Mouse (Mus musculus) liver, embryonic 16.5 days (tissue): ENCODE results near the gene Tiam1. TPM values are rescaled to one million over a fixed set of nuclear protein-coding genes. Genes with fewer than 3 reads are reported as not detected.
A peak's percentile ranks its signal among the peaks of the same experiment; 100 is the strongest.

Experiments used
- ATAC-seq: fragments of 200-750 bp; cut with Nextera tagmentation; 2 replicates; pipeline ENCODE4 v1.8.0; 2017; ENCODE audit warnings: low read depth, mild to moderate bottlenecking, moderate number of reproducible peaks, moderate library complexity
- H3K27ac ChIP-seq: fragments of 300-500 bp; sonication (generic); 2 replicates; pipeline ENCODE4 v1.5.1; 2014; ENCODE audit warnings: mild to moderate bottlenecking, low read length
- H3K27me3 ChIP-seq: fragments of 300-500 bp; sonication (generic); 2 replicates; pipeline ENCODE4 v1.6.1; 2014; ENCODE audit warnings: low read depth, low read length, mixed read lengths; ENCODE audit not compliant: control insufficient read depth, insufficient read depth
- H3K36me3 ChIP-seq: fragments of 300-500 bp; sonication (generic); 2 replicates; pipeline ENCODE4 v1.6.1; 2014; ENCODE audit warnings: mild to moderate bottlenecking; ENCODE audit not compliant: control insufficient read depth, insufficient read depth
- H3K4me1 ChIP-seq: fragments of 300-500 bp; sonication (generic); 2 replicates; pipeline ENCODE4 v1.6.1; 2014; ENCODE audit warnings: low read depth, low read length, mixed read lengths; ENCODE audit not compliant: control insufficient read depth
- H3K4me2 ChIP-seq: fragments of 300-500 bp; sonication (generic); 2 replicates; pipeline ENCODE4 v1.6.1; 2014; ENCODE audit warnings: low read depth, low read length, mixed read lengths
- H3K4me3 ChIP-seq: fragments of 300-500 bp; sonication (generic); 2 replicates; pipeline ENCODE4 v1.5.1; 2014; ENCODE audit warnings: low read depth, mild to moderate bottlenecking, low read length
- H3K9ac ChIP-seq: fragments of 300-500 bp; sonication (generic); 2 replicates; pipeline ENCODE4 v1.6.1; 2014; ENCODE audit warnings: low read depth, low read length
- H3K9me3 ChIP-seq: fragments of 300-500 bp; sonication (generic); replicated peaks from 2 replicates; pipeline ENCODE4 v1.6.1; 2016; ENCODE audit warnings: low read length; ENCODE audit not compliant: control insufficient read depth
- WGBS: fragments of 180-500 bp; shearing (Covaris S2); extraction: QIAGEN DNeasy Blood & Tissue Kit; methylation state at CpG from one replicate; pipeline ENCODE4 v1.1.7; 2014; ENCODE audit not compliant: insufficient replicate concordance; 5-methylcytosine and 5-hydroxymethylcytosine counted together
- polyA plus RNA-seq: library from polyadenylated mRNA; unstranded; fragments of >200 nt; fragmentation: Nextera tagmentation; extraction: Ambion mirVana; gene quantifications from 2 replicates; pipeline ENCODE4 v1.2.1, GENCODE M21; 2015

Gene Tiam1
- polyA plus RNA-seq, 1 experiment from 2014 or later: 4.2 TPM

DNA sequence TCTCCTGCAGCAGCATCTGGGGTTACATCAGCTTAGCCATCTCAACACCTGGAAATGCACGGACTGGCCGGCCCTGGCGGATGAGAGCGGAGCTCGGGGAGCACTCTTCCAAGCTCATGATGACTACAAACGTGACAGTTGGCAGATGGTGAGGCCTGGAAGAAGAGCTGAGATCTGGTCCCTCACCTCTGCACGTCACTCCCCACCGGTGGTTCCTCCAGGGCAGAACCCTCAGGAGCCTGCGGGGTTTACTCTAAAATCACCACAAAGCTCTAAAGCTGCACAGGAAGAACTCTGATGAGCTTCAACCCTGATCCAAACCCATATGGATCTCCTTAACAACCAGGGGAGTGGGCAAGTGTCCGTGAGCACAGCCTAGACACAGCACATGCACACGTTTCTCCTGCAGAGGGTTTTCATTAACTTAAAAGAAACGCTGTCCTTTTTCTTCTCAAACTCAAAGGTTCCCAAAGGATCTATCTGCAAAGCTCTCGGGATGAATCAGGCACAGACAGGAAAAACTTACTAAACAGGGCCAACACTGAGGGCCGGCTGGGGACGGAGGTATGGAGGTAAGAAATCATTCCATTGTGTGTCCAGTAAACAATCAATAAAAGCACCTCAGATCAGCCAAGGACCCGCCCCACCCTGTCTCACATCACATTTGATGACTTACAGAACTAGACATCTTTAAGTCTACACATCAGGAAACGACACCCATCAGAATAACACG, 120.5 kb downstream of the Tiam1 start:
- Histone ChIP-seq H3K4me3 (no peak overlapping the region), H3K9me3 (no peaks in the 10 kb centered on the region), H3K27ac (no peak overlapping the region), H3K9ac (no peak overlapping the region), H3K36me3 (no peaks in the 10 kb centered on the region), H3K4me1 (no peaks in the 10 kb centered on the region), H3K4me2 (no peak overlapping the region), H3K27me3 (no peaks in the 10 kb centered on the region)
- whole genome bisulfite sequencing: 75% methylated on average over 18 of the region's 18 CpGs
- no peak for ATAC-seq

- 58% methylated on average over 4 of the region's 4 CpGs for WGBS
- Histone ChIP-seq H3K9me3 (no peaks in the 10 kb centered on the region), H3K36me3 (no peaks in the 10 kb centered on the region), H3K27me3 (no peaks in the 10 kb centered on the region), H3K9ac (no peak overlapping the region), H3K27ac (no peak overlapping the region), H3K4me2 (no peak overlapping the region), H3K4me1 (no peaks in the 10 kb centered on the region), H3K4me3 (no peak overlapping the region)
- no peak for ATAC-seq
Measured at GRCm38 (mm10) chr16:90016046-90016445, 127.5 kb downstream of the Tiam1 start.

GRCm38 (mm10) chr16:90014596-90014995, 129.0 kb downstream of the Tiam1 start:
- H3K4me1 ChIP-seq: no peaks in the 10 kb centered on the region
- 73% methylated on average over 9 of the region's 9 CpGs for WGBS

GRCm38 (mm10) chr16:90011521-90012181, 131.9 kb downstream of the Tiam1 start:
- H3K27ac ChIP-seq: no peak overlapping the region
- peak; percentile 54 for ATAC-seq
- H3K4me1 ChIP-seq: no peaks in the 10 kb centered on the region
- WGBS: 75% methylated on average over 32 of the region's 32 CpGs
- no peaks in the 10 kb centered on the region for H3K27me3 ChIP-seq
- no peak overlapping the region for H3K4me2 ChIP-seq
- H3K4me3 ChIP-seq: no peak overlapping the region
- H3K36me3 ChIP-seq: no peaks in the 10 kb centered on the region
- no peaks in the 10 kb centered on the region for H3K9me3 ChIP-seq
- H3K9ac ChIP-seq: no peak overlapping the region

More at GRCm38 (mm10) chr16:90014596-90014995, 129.0 kb downstream of the Tiam1 start:
- ATAC-seq: no peak
- no peaks in the 10 kb centered on the region for H3K27me3 ChIP-seq
- H3K4me3 ChIP-seq: no peak overlapping the region
- no peak overlapping the region for H3K9ac ChIP-seq
- no peaks in the 10 kb centered on the region for H3K9me3 ChIP-seq
- H3K27ac ChIP-seq: no peak overlapping the region
- no peaks in the 10 kb centered on the region for H3K36me3 ChIP-seq
- H3K4me2 ChIP-seq: no peak overlapping the region

GRCm38 (mm10) chr16:90008504-90008903, 135.1 kb downstream of the Tiam1 start:
- no peaks in the 10 kb centered on the region for H3K27me3 ChIP-seq
- no peak overlapping the region for H3K9ac ChIP-seq
- 74% methylated on average over 6 of the region's 6 CpGs for WGBS
- H3K4me3 ChIP-seq: no peak overlapping the region
- ATAC-seq: no peak
- H3K9me3 ChIP-seq: no peaks in the 10 kb centered on the region
- no peak overlapping the region for H3K27ac ChIP-seq
- no peaks in the 10 kb centered on the region for H3K36me3 ChIP-seq
- H3K4me1 ChIP-seq: no peaks in the 10 kb centered on the region
- no peak overlapping the region for H3K4me2 ChIP-seq

DNA sequence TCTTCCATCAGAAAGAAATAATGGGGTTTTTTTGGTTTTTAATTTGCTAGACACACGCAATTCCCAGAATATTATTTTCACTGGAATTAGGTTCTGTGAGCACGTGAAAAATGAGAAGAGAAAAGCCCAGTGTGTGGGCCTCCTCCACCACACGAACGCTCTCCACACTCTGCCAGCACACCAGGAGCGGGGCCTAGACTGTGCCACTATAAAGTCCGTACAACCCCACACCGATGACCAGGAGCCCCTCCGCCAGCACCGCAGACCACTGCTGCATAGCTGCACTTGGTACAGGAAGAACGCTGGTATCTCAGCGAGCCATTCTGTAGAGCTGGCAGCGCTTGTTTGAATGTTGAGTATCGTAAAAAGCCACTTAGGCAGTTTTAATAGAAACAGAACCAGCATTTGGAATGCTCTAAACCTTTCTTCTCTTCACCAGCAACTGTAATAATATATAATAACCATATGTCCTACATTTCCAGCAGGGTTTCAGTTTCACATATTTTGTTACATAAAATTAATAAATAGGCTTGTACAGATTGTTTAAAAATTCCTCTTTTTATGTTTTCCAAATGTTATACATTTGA, 136.1 kb downstream of the Tiam1 start:
- no peak for ATAC-seq
- Histone ChIP-seq H3K9ac (no peak overlapping the region), H3K4me3 (no peak overlapping the region), H3K9me3 (no peaks in the 10 kb centered on the region), H3K36me3 (no peaks in the 10 kb centered on the region), H3K27ac (no peak overlapping the region), H3K27me3 (no peaks in the 10 kb centered on the region), H3K4me2 (no peak overlapping the region), H3K4me1 (no peaks in the 10 kb centered on the region)
- 78% methylated on average over 13 of the region's 13 CpGs for WGBS

GRCm38 (mm10) chr16:90003556-90003955, 140.0 kb downstream of the Tiam1 start:
- Histone ChIP-seq H3K4me1 (no peaks in the 10 kb centered on the region), H3K9ac (no peak overlapping the region), H3K27ac (no peak overlapping the region), H3K4me2 (no peak overlapping the region), H3K36me3 (no peaks in the 10 kb centered on the region), H3K4me3 (no peak overlapping the region), H3K9me3 (no peaks in the 10 kb centered on the region), H3K27me3 (no peaks in the 10 kb centered on the region)
- ATAC-seq: no peak
- WGBS: 82% methylated on average over 14 of the region's 14 CpGs

GRCm38 (mm10) chr16:89995155-89995554, 148.4 kb downstream of the Tiam1 start:
- Histone ChIP-seq H3K9ac (no peak overlapping the region), H3K4me2 (no peak overlapping the region), H3K4me3 (no peak overlapping the region), H3K9me3 (no peaks in the 10 kb centered on the region), H3K36me3 (no peaks in the 10 kb centered on the region), H3K27ac (no peak overlapping the region), H3K27me3 (no peaks in the 10 kb centered on the region), H3K4me1 (peaks cover 39% of the 10 kb centered on the region)
- no peak for ATAC-seq
- WGBS: 73% methylated on average over 7 of the region's 7 CpGs
